Mouse (Mus musculus) myocyte (in vitro differentiated cells): ENCODE measurements around the gene Chn1.

Experiments used
- CEBPB ChIP-seq: IDR thresholded peaks from 2 replicates; pipeline ENCODE4 v1.6.1; 2011; ENCODE audit warnings: mild to moderate bottlenecking, moderate library complexity; ENCODE audit not compliant: poor library complexity, insufficient read depth, severe bottlenecking
- MAX ChIP-seq: IDR thresholded peaks from one replicate; pipeline ENCODE4 v1.6.1; 2011; ENCODE audit warnings: low read depth, mild to moderate bottlenecking, control low read depth
- MYOD1 ChIP-seq, 3 experiments: IDR thresholded peaks; one replicate each; pipeline ENCODE4 v1.6.1; 2011; ENCODE audit warnings: control low read depth in 2 of 3, low read depth in 2 of 3, mild to moderate bottlenecking in 2 of 3, moderate library complexity in 1 of 3; ENCODE audit not compliant: insufficient read length in 2 of 3, control insufficient read depth in 1 of 3
- POLR2A ChIP-seq: IDR thresholded peaks from one replicate; pipeline ENCODE4 v1.6.1; 2011; ENCODE audit warnings: low read depth, mild to moderate bottlenecking, control low read depth, moderate library complexity; ENCODE audit not compliant: insufficient read length
- POLR2AphosphoS2 ChIP-seq: IDR thresholded peaks from one replicate; pipeline ENCODE4 v1.6.1; 2011; ENCODE audit warnings: low read depth, control low read depth; ENCODE audit not compliant: insufficient read length
- TCF12 ChIP-seq: IDR thresholded peaks from one replicate; pipeline ENCODE4 v1.6.1; 2011; ENCODE audit warnings: mild to moderate bottlenecking, control low read depth; ENCODE audit not compliant: poor library complexity, insufficient read depth, severe bottlenecking
- TCF3 ChIP-seq: IDR thresholded peaks from one replicate; pipeline ENCODE4 v1.6.1; 2011; ENCODE audit warnings: low read depth, control low read depth; ENCODE audit not compliant: insufficient read length

DNA sequence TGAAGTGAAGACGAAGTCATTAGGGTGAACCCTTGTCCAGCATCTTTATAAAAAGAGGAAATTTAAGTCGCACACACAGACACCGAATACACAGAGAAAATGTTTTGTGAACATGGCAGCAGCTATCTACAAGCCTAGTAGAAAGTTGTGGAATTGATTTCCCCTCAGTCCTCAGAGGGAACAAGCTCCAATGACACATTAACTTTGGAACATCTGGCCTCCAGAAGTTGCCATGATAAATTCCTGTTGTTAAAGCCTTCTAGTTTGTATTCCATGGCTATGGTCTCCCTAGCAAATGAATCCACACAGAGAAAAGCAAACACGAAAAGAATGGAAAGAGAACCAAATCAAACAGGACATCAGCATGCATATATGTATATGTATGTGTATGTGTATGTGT, 201.6 kb downstream of the Chn1 start:
- no peak for TF ChIP-seq POLR2A
- TF ChIP-seq TCF3 = no peak
- no peak for TF ChIP-seq CEBPB
- no peak for TF ChIP-seq POLR2AphosphoS2
- no peak for TF ChIP-seq MYOD1 (IDR thresholded peaks at IDR 0.05; ENCODE audit: control insufficient read depth in 1 of 3, insufficient read length in 2 of 3, low read depth in 2 of 3)
- TF ChIP-seq MAX = no peak
- TF ChIP-seq TCF12 = no peak
